Mouse (Mus musculus): ENCODE measurements around the gene Gm10644.
A peak's percentile ranks its signal among the peaks of the same experiment; 100 is the strongest.

Gene Gm10644

GRCm38 (mm10) chr8:83934994-83935393 lies 20.0 kb downstream of the Gm10644 start:
- DNase-seq (ENCODE audit: low spot score) = no peak

GRCm38 (mm10) chr8:83934222-83934621 lies 20.8 kb downstream of the Gm10644 start:
- DNase-seq (ENCODE audit: low spot score) = no peak

- DNase-seq (ENCODE audit: low spot score) = peak; percentile 76
Measured at GRCm38 (mm10) chr8:83926266-83926665, 28.7 kb downstream of the Gm10644 start.

- no peak for DNase-seq (ENCODE audit: low spot score)
Measured at GRCm38 (mm10) chr8:83924585-83924984, 30.4 kb downstream of the Gm10644 start.

GRCm38 (mm10) chr8:83922727-83923126 lies 32.3 kb downstream of the Gm10644 start:
- no peak for DNase-seq (ENCODE audit: low spot score)

- peak; percentile 54 for DNase-seq (ENCODE audit: low spot score)
Measured at GRCm38 (mm10) chr8:83921558-83921957, 33.4 kb downstream of the Gm10644 start.

- peak; percentile 76 for DNase-seq (ENCODE audit: low spot score)
Measured at GRCm38 (mm10) chr8:83917566-83917965, 37.4 kb downstream of the Gm10644 start.

GRCm38 (mm10) chr8:83916015-83916414 lies 39.0 kb downstream of the Gm10644 start:
- no peak for DNase-seq (ENCODE audit: low spot score)

GRCm38 (mm10) chr8:83914860-83915259 lies 40.1 kb downstream of the Gm10644 start:
- DNase-seq (ENCODE audit: low spot score) = no peak

GRCm38 (mm10) chr8:83914232-83914631 lies 40.8 kb downstream of the Gm10644 start:
- no peak for DNase-seq (ENCODE audit: low spot score)

GRCm38 (mm10) chr8:83911809-83912731 lies 42.9 kb downstream of the Gm10644 start:
- DNase-seq (ENCODE audit: low spot score) = no peak

GRCm38 (mm10) chr8:83909311-83909710 lies 45.7 kb downstream of the Gm10644 start:
- DNase-seq (ENCODE audit: low spot score) = no peak

- no peak for DNase-seq (ENCODE audit: low spot score)
Measured at GRCm38 (mm10) chr8:83908583-83908982, 46.4 kb downstream of the Gm10644 start.

- DNase-seq (ENCODE audit: low spot score) = peak; percentile 75
Measured at GRCm38 (mm10) chr8:83902961-83903666, 51.9 kb downstream of the Gm10644 start.

GRCm38 (mm10) chr8:83901566-83902485 lies 53.2 kb downstream of the Gm10644 start:
- DNase-seq (ENCODE audit: low spot score) = no peak

- DNase-seq (ENCODE audit: low spot score) = no peak
Measured at GRCm38 (mm10) chr8:83900957-83901270, 54.1 kb downstream of the Gm10644 start.

- DNase-seq (ENCODE audit: low spot score) = no peak
Measured at GRCm38 (mm10) chr8:83900266-83900956, 54.6 kb downstream of the Gm10644 start.

GRCm38 (mm10) chr8:83899363-83900252 lies 55.4 kb downstream of the Gm10644 start, which contains the start of gene Adgrl1:
Gene Adgrl1 (plus strand): TSS chr8:83900105.
- peak; percentile 94 for DNase-seq (ENCODE audit: low spot score)

- peak; percentile 83 for DNase-seq (ENCODE audit: low spot score)
Measured at GRCm38 (mm10) chr8:83898985-83899362, 56.0 kb downstream of the Gm10644 start.

GRCm38 (mm10) chr8:83898456-83898855 lies 56.5 kb downstream of the Gm10644 start:
- DNase-seq (ENCODE audit: low spot score) = no peak

All from testis, postnatal 14 days (tissue).